Mouse (Mus musculus): ENCODE results near the gene Bud13.

DNA sequence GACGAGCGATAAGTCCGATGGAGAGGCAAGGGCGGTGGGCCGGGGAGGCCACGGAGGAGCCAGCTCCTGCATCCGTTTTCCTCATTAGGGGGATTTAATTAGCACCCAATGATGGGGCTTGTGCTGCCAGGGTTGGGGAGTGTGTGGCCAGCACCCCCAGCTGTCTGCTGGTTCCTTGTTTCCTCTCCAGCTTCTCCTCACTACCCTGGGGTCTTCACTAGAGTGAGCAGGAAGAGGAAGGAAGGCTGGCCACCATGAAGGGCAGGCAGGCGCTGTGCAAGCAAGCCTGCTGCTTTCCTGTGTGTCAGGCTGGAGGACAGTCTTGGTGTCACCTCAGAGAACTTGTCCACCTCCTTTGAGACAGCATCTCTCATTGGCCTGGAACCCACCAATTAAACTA, 34.1 kb downstream of the Bud13 start:
- TF ChIP-seq GATA1 (IDR thresholded peaks at IDR 0.05; ENCODE audit: borderline replicate concordance, low read length), result no peak
- TF ChIP-seq FLI1 (IDR thresholded peaks at IDR 0.05; ENCODE audit: low read length), result no peak

Measured in megakaryocyte, embryonic 14.5 days (primary cell).